ENCODE assay signal across 16 mouse cellular contexts in genomic region chr15:96542135-96542534, GRCm38 (mm10).
"Had no signal": no experiment of that assay in that cellular context is flagged by ENCODE, and none has a peak within 500 bp of the region (broad histone marks: within the 10 kb centered on the region; RNA-seq: fewer than 3 reads in every experiment).

No protein-coding gene starts in this region.

- DNase-seq: kidney, adult 18-20 months; kidney, postnatal 10 days; kidney, postnatal 4 days; lung, embryonic 14.5 days; lung, postnatal 10 days; lung, postnatal 4 days; thymus, adult 2 months; thymus, postnatal 25 days had no signal

- H3K4me2 ChIP-seq: liver, embryonic 11.5 days; liver, embryonic 15.5 days; lung, embryonic 14.5 days; midbrain, embryonic 11.5 days; midbrain, embryonic 15.5 days; neural tube, embryonic 12.5 days had no signal

- H3K9me3 ChIP-seq: limb, embryonic 10.5 days; liver, embryonic 15.5 days; megakaryocyte, embryonic 14.5 days; midbrain, embryonic 15.5 days; neural tube, embryonic 12.5 days had no signal

- ATAC-seq: midbrain, embryonic 15.5 days had no signal

- H3K4me1 ChIP-seq: limb, embryonic 10.5 days; liver, embryonic 15.5 days; midbrain, embryonic 15.5 days; neural tube, embryonic 12.5 days had no signal

- H3K4me3 ChIP-seq: left cerebral cortex, adult 2 months; limb, embryonic 10.5 days; liver, embryonic 15.5 days; megakaryocyte, embryonic 14.5 days; midbrain, embryonic 15.5 days; neural tube, embryonic 12.5 days had no signal

- H3K36me3 ChIP-seq: limb, embryonic 10.5 days; liver, embryonic 15.5 days; midbrain, embryonic 15.5 days; neural tube, embryonic 12.5 days had no signal

- H3K27me3 ChIP-seq: liver, embryonic 15.5 days; midbrain, embryonic 15.5 days; neural tube, embryonic 12.5 days had no signal

- H3K9ac ChIP-seq: liver, embryonic 15.5 days; lung, embryonic 14.5 days; midbrain, embryonic 15.5 days; neural tube, embryonic 12.5 days had no signal

- H3K27ac ChIP-seq: limb, embryonic 10.5 days; liver, embryonic 15.5 days; midbrain, embryonic 15.5 days; neural tube, embryonic 12.5 days had no signal
